Mouse (Mus musculus) forebrain, embryonic 11.5 days (tissue): ENCODE results near the gene Ptbp1. TPM values are rescaled to one million over a fixed set of nuclear protein-coding genes. Genes with fewer than 3 reads are reported as not detected.
A peak's percentile ranks its signal among the peaks of the same experiment; 100 is the strongest.

Experiments
- ATAC-seq: fragments of 200-750 bp; cut with Nextera tagmentation; replicated peaks from 2 replicates; pipeline ENCODE4 v1.8.0; 2017; ENCODE audit warnings: moderate TSS enrichment; ENCODE audit not compliant: low FRiP score
- DNase-seq: peaks from one replicate; pipeline ENCODE4 v3.0.0-alpha.2; 2017; ENCODE audit warnings: low spot score
- H3K27ac ChIP-seq: fragments of 300-500 bp; sonication (generic); 2 replicates; pipeline ENCODE4 v1.5.1; 2014; ENCODE audit warnings: low read depth, low read length
- H3K27me3 ChIP-seq: fragments of 300-500 bp; sonication (generic); 2 replicates; pipeline ENCODE4 v1.6.1; 2014; ENCODE audit warnings: mild to moderate bottlenecking, low read length, mixed read lengths; ENCODE audit not compliant: control insufficient read depth, insufficient read depth
- H3K36me3 ChIP-seq: fragments of 300-500 bp; sonication (generic); 2 replicates; pipeline ENCODE4 v1.6.1; 2014; ENCODE audit warnings: mild to moderate bottlenecking, low read length, moderate library complexity, mixed read lengths; ENCODE audit not compliant: control insufficient read depth, insufficient read depth
- H3K4me1 ChIP-seq: fragments of 300-500 bp; sonication (generic); replicated peaks from 2 replicates; pipeline ENCODE4 v1.6.1; 2014; ENCODE audit warnings: low read length, mixed read lengths; ENCODE audit not compliant: control insufficient read depth, insufficient read depth
- H3K4me2 ChIP-seq: fragments of 300-500 bp; sonication (generic); 2 replicates; pipeline ENCODE4 v1.6.1; 2014; ENCODE audit warnings: low read depth, mild to moderate bottlenecking, low read length, moderate library complexity, mixed read lengths; ENCODE audit not compliant: severe bottlenecking
- H3K4me3 ChIP-seq: fragments of 300-500 bp; sonication (generic); 2 replicates; pipeline ENCODE4 v1.5.1; 2014; ENCODE audit warnings: low read depth, low read length
- H3K9ac ChIP-seq: fragments of 300-500 bp; sonication (generic); 2 replicates; pipeline ENCODE4 v1.6.1; 2014; ENCODE audit warnings: low read length
- H3K9me3 ChIP-seq: fragments of 300-500 bp; sonication (generic); 2 replicates; pipeline ENCODE4 v1.6.1; 2016; ENCODE audit warnings: low read length, mixed read lengths; ENCODE audit not compliant: control insufficient read depth
- WGBS: fragments of 180-500 bp; shearing (Covaris S2); extraction: QIAGEN DNeasy Blood & Tissue Kit; methylation state at CpG from one replicate; pipeline ENCODE4 v1.1.7; 2014; 5-methylcytosine and 5-hydroxymethylcytosine counted together
- polyA plus RNA-seq: library from polyadenylated mRNA; unstranded; fragments of >200 nt; fragmentation: Nextera tagmentation; extraction: Ambion mirVana; gene quantifications from 2 replicates; pipeline ENCODE4 v1.2.1, GENCODE M21; 2014

The Ptbp1 gene
- polyA plus RNA-seq, 1 experiment from 2014 or later = 295 TPM

GRCm38 (mm10) chr10:79865189-79865601 lies 11.0 kb downstream of the Ptbp1 start:
- Histone ChIP-seq H3K9me3 (no peaks in the 10 kb centered on the region), H3K4me3 (no peak overlapping the region), H3K27me3 (no peaks in the 10 kb centered on the region), H3K4me2 (no peak overlapping the region), H3K9ac (no peak overlapping the region), H3K36me3 (peaks cover 36% of the 10 kb centered on the region), H3K27ac (0 out of 2 replicates have a peak overlapping the region, but pooled peaks have one; percentile 12), H3K4me1 (no peaks in the 10 kb centered on the region)
- WGBS = 70% methylated on average over 12 of the region's 12 CpGs
- ATAC-seq (peak; percentile 31), DNase-seq (no peak)

- no peaks in the 10 kb centered on the region for H3K27me3 ChIP-seq
- no peak for DNase-seq
- no peak overlapping the region for H3K9ac ChIP-seq
- no peaks in the 10 kb centered on the region for H3K4me1 ChIP-seq
- H3K9me3 ChIP-seq = no peaks in the 10 kb centered on the region
- H3K36me3 ChIP-seq = peaks cover 29% of the 10 kb centered on the region
- H3K27ac ChIP-seq = no peak overlapping the region
- WGBS = 85% methylated on average over 19 of the region's 19 CpGs
- no peak overlapping the region for H3K4me3 ChIP-seq
- H3K4me2 ChIP-seq = no peak overlapping the region
- ATAC-seq = 0 out of 2 replicates have a peak, but pooled peaks have one; percentile 10
Measured at GRCm38 (mm10) chr10:79865801-79866295, 11.6 kb downstream of the Ptbp1 start.

- H3K9me3 ChIP-seq = no peaks in the 10 kb centered on the region
- no peaks in the 10 kb centered on the region for H3K27me3 ChIP-seq
- H3K9ac ChIP-seq = no peak overlapping the region
- no peak overlapping the region for H3K4me3 ChIP-seq
- no peak for ATAC-seq
- DNase-seq = no peak
- H3K4me2 ChIP-seq = no peak overlapping the region
- H3K27ac ChIP-seq = no peak overlapping the region
- H3K4me1 ChIP-seq = no peaks in the 10 kb centered on the region; the same call in 1 of the 2 replicates
- 86% methylated on average over 11 of the region's 11 CpGs for WGBS
- H3K36me3 ChIP-seq = peaks cover 28% of the 10 kb centered on the region
Measured at GRCm38 (mm10) chr10:79866601-79867000, 12.4 kb downstream of the Ptbp1 start.

GRCm38 (mm10) chr10:79871845-79872244 lies 17.6 kb downstream of the Ptbp1 start:
- ATAC-seq (no peak), DNase-seq (no peak)
- no peaks in the 10 kb centered on the region for H3K9me3 ChIP-seq
- no peak overlapping the region for H3K4me3 ChIP-seq
- H3K4me1 ChIP-seq = peaks cover 10% of the 10 kb centered on the region; the same call in 1 of the 2 replicates
- 91% methylated on average over 8 of the region's 8 CpGs for WGBS
- no peak overlapping the region for H3K9ac ChIP-seq
- no peak overlapping the region for H3K27ac ChIP-seq
- H3K4me2 ChIP-seq = no peak overlapping the region
- H3K27me3 ChIP-seq = no peaks in the 10 kb centered on the region
- H3K36me3 ChIP-seq = peaks cover 4% of the 10 kb centered on the region

- 41% methylated on average over 3 of the region's 3 CpGs for WGBS
- Histone ChIP-seq H3K9ac (peak overlapping the region; percentile 97), H3K4me1 (peaks cover 10% of the 10 kb centered on the region; the same call in 1 of the 2 replicates), H3K9me3 (no peaks in the 10 kb centered on the region), H3K4me3 (peak overlapping the region; percentile 78), H3K36me3 (peaks cover 4% of the 10 kb centered on the region), H3K27me3 (no peaks in the 10 kb centered on the region), H3K4me2 (peak overlapping the region; percentile 79), H3K27ac (no peak overlapping the region)
- no peak for ATAC-seq
- DNase-seq = no peak
Measured at GRCm38 (mm10) chr10:79872862-79873261, 18.6 kb downstream of the Ptbp1 start.

- 0 out of 2 replicates have a peak, but pooled peaks have one; percentile 5 for ATAC-seq
- no peak for DNase-seq
Measured at GRCm38 (mm10) chr10:79873313-79873712, 19.1 kb downstream of the Ptbp1 start.

GRCm38 (mm10) chr10:79873715-79874289 lies 19.6 kb downstream of the Ptbp1 start:
- H3K4me2 ChIP-seq = peak overlapping the region; percentile 79
- peak overlapping the region; percentile 78 for H3K27ac ChIP-seq
- H3K4me1 ChIP-seq = peaks cover 10% of the 10 kb centered on the region; the same call in 1 of the 2 replicates
- peak overlapping the region; percentile 97 for H3K9ac ChIP-seq
- peaks cover 4% of the 10 kb centered on the region for H3K36me3 ChIP-seq
- WGBS = 1% methylated on average over 26 of the region's 26 CpGs
- no peaks in the 10 kb centered on the region for H3K27me3 ChIP-seq
- ATAC-seq (peak; percentile 1), DNase-seq (no peak)
- H3K9me3 ChIP-seq = no peaks in the 10 kb centered on the region
- H3K4me3 ChIP-seq = peak overlapping the region; percentile 78

More at GRCm38 (mm10) chr10:79873313-79873712, 19.1 kb downstream of the Ptbp1 start:
- no peaks in the 10 kb centered on the region for H3K27me3 ChIP-seq
- WGBS = 10% methylated on average over 6 of the region's 6 CpGs
- peaks cover 4% of the 10 kb centered on the region for H3K36me3 ChIP-seq
- H3K9ac ChIP-seq = peak overlapping the region; percentile 97
- no peaks in the 10 kb centered on the region for H3K9me3 ChIP-seq
- peak overlapping the region; percentile 79 for H3K4me2 ChIP-seq
- H3K27ac ChIP-seq = 0 out of 2 replicates have a peak overlapping the region, but pooled peaks have one; percentile 78
- peak overlapping the region; percentile 78 for H3K4me3 ChIP-seq
- H3K4me1 ChIP-seq = peaks cover 10% of the 10 kb centered on the region; the same call in 1 of the 2 replicates

- Histone ChIP-seq H3K27me3 (no peaks in the 10 kb centered on the region), H3K4me3 (peak within 1 kb of the TSS; percentile 78), H3K36me3 (peaks cover 4% of the 10 kb centered on the region), H3K9me3 (no peaks in the 10 kb centered on the region), H3K4me2 (peak within 1 kb of the TSS; percentile 79), H3K9ac (peak within 1 kb of the TSS; percentile 97), H3K27ac (peak within 1 kb of the TSS; percentile 78), H3K4me1 (peaks cover 10% of the 10 kb centered on the region; the same call in 1 of the 2 replicates)
- under 1% methylated on average over 48 of the region's 57 CpGs for WGBS
- ATAC-seq (peak; percentile 89), DNase-seq (peak; percentile 91)
Measured at GRCm38 (mm10) chr10:79874290-79874862, 20.1 kb downstream of the Ptbp1 start, which contains the start of the genes Prtn3 and Plppr3. TSS of gene Prtn3 (plus strand) at chr10:79874476. TSS of gene Plppr3 (minus strand) at chr10:79874634.
